Mouse (Mus musculus) ovary, postnatal 10 days (tissue): ENCODE results near the gene Slco1c1.

Experiments
- DNase-seq: peaks from one replicate; pipeline ENCODE4 v3.0.0; 2022; ENCODE audit warnings: low spot score

Slco1c1 gene

DNA sequence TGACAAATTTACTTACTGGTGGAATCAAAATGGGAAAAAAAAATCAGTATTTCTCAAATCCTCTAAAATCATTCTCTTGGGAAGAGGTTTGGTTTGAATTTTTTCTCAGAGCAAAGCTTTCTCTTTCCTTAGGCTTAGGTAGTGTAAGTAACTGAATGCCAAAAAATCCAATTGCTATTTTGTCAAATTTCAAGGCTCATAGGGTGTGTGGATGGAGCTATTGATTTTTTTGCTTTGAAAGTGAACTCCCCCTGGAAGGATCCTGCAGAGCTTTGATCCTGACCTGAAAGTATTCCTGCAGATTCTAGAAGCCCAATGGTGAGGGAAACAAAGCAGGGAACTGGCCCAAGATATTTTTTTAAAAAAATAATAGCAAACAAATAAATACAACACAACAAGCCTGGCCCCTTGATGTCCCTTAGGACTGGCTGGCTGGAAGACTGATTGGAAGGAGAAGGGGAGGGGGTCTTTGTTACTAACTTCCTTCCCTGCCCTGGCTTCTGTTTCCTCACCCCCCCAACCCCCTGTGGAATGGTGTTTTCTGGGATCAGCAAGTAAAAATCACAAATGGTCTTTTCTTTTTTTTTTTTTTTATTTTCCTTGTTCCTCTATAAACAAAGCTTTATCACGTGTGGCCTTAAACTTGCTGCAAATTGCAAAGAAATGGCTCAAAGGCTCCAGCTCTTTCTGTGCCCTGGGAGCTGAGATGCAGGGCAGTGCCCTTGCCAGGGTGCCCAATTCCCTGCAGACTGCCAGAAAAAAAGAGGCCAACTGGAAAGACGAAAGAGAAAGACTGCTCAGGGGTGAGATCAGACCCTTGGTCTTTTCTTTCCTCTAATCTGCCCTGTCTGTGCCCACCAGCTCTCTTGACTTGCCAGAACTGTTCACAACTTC is at the start of gene Slco1c1:
Slco1c1 (plus strand) TSS at position 622 of the 894 bp plus-strand sequence.
- DNase-seq, result no peak

DNA sequence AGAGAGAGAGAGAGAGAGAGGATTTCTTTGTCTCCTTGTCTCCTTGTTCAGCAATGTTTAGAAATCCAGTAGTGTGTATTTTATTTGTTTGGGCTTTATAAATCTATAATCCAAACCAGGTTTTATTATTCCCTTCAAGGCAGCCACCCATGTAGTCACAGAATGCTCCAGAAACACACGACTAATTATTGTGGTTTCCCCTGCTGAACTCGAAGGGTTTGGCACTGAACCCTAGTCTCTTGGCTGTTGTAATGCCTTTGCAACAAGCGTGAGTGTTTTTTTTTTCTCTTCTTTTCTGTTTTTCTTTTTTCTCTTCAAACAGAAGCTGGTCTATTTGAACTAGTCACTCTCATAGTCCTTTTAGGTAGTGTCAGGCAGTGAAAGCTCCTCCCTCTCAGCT is 49.5 kb upstream of the Slco1c1 start:
- DNase-seq, result no peak

DNA sequence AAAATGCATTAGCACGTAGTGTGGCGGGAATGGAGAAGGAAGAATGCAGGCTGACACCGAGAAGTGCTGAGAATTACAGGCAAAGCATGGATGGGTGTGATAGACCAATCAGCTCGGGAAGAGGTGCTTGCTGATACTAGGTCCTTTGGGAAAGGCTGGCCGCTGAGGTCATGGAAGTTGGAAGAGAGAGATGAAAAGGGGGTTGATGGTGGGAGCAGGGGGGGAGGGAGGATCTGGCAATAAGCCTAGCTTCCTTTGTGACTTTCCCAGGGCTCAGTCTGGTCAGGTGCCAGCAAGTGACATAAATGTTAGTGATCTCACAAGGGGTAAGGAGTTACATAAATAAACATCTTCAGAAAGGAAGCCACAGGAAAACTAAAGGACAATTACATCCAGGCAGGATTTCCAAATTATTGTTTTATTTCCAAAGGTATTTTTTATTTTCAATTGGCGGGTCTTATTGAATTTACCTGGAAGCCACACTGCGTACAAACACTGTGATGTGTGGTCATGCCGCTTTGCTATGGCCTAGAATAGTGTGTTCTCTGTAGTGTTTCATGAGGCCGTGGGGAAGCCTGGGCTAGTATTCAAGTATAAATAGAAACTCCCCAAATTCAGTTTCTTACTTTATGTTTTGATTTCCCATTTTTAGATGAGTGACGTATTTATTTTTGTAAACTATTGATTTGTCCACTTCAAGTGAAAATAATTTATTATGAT is 38.7 kb upstream of the Slco1c1 start:
- no peak for DNase-seq

DNA sequence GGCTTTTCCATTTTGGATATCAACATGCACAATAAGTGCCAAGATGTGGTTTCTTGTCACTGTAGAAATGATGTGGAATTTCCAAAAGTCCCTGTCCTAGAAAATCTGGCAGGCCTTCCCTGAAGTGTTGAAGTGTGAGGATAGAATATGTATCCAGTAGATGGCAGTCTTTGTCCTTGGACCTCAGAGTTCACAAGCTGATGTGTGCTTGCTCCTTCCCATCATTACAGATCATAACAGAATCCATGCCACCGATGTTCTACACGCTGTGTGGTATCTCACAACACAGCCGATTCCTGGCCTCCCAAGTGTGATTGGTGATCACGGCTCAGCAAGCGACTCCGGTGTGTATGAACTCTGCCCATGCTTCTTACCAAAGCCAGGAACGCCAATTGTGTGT is 36.9 kb upstream of the Slco1c1 start:
- DNase-seq, result no peak

DNA sequence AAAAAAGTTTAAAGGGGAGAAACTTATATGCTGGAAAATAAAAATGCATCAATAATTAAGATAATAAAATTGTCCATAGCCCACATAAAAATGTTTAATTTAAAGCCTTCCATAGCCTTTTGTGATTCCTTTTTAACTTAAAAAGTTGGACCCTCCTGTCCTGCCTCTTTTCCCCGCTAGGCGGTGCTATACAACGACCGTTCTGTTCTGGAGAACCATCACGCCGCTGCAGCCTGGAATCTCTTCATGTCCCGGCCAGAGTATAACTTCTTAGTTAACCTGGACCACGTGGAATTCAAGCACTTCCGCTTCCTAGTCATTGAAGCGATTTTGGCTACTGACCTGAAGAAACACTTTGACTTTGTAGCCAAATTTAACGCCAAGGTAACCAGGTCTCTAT is 35.5 kb upstream of the Slco1c1 start:
- no peak for DNase-seq

DNA sequence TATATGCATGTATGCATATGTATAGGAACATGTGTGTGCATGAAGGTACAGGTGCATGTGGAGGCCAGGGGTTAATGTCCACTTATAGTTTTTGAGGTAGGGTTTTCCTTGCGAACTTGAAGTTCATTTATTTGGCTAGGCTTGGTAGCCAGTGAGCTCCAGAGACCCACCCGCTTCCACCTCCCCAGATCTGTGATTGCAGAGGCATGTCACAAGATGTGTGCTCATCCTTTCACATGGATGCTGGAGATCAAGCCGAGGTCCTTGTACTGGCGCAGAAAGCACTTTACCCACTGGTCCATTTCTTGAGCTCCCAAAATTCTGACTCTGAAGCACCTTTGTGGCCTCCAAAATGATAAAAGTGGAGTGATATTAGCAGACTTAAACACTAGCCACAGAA is 29.3 kb upstream of the Slco1c1 start:
- DNase-seq, result no peak

DNA sequence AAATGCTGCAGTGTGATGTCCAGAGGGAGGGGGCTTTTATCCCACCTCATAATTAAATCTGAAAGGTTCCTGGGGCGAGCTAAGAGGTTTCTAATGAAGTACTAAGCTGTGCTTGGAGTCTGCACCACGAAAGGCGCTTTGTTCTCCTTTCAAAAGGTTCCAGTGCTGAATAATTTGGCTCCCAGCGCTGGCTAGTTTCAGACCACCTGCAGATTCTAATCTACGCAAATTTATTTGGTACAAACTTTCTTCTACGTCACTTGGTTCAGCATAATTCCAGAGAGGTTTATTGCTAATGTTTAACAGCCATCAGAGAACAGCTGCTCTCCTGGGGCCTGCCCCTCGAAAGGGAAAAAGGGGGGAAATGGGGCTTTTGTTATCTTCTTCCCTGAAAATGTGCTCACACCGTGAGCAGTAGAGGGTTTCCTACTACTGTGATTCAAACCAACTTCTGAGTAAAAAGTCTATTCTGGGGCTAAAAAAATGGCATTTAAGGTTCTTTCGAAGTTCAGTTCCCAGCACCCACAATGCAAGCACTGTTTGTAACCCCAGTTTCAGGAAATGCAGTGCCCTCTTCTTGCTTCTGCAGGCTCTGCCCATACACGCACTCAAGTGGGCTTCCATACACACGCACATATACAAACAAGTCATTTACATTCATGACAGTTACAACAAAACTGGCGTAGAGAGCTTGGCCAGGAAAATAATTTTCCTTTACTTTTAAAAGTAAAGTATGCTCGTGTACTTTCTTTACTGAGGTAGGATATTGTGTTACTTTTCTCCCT is 28.3 kb upstream of the Slco1c1 start:
- no peak for DNase-seq

DNA sequence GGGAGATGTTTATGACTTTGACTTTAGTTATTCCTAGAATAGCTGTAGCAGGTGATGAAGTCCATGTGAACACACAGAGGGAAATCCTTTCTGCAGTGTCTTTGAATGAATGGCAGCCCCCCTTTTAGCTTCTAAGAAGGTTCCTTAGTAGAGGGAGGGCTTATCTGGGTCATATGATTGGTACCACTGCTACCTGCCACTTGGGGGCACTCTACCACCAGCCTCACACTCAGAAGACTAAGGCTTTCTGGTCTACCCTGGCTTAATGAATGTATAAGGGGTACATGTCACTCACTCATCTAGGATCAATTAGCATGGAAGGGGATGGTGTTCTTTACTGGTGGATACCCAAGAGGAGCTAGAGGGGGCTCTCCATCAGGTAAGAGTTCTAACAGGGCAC is 24.7 kb upstream of the Slco1c1 start:
- no peak for DNase-seq

DNA sequence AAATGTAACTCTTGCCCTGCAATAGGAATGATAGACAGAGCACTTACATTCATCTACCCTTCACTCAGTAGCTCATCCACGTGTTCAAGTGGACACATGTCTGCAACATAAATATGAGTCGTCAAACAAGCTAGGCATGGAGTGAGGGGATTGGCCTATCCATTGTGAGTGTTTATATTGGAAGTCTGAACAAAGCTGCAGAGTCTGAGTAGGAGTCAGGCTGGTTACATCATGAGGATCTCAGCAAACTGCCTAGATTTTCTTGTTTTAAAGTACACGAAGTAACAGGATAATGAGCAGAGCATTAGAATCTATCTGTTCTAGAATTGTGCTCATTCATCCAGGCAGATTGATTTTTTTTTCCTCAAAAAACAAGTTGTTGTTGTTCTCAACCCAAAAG is 23.0 kb upstream of the Slco1c1 start:
- DNase-seq, result no peak

DNA sequence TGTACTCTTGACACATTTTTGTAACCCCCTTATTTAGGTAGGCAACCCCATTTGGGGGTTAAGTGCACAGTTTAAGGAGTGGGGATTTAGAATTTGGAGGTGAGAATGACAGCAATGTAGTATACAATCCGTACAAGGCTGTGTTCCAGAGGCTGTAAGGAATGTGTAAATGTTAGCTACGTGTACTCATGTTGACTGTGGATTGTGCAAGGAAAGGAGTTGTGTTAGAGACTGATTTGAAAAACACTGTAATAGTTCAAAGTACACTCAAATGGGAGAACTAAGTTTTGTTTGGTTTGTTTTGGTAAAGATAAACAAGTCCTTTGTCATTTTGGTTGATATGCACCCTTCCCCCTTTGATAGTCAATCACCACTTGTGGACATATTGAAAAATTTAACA is 1.6 kb upstream of the Slco1c1 start:
- DNase-seq, result no peak

DNA sequence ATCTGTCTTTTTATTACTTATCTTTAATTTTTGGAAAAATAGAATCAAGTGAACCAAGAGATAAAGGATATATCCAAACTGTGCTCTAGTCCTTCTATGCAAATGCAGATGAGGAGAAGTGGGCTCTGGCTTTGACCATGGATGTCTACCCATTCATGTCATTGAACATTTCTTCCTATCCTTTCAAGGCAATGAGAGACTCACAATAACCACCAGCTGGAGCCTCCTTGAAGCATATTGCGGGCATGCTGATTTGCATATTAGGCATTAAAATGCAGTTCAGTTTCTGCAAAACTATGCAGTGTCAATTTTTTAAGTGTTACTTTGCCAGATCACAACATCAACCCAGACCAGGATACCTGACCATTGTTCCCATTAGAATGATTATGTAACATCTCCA is 1.6 kb downstream of the Slco1c1 start:
- DNase-seq, result no peak

DNA sequence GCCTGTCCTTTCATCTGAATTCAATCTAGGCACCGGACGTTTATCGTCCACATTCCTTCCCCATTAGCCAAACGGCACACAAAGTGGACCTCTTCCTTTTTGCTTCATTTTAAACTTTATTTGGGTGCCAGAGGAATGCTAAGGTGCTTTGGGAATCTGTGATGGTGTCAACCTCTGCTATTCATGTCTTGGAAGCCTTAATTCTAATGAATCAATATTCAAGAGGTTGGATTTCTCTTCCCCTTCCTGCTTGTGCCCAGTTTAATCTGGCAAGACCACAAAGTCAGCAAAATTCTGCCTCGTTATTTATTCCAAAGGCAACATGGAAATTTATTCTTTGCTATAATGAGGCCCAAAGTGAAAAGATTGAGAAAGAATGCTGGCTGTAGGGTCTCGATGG is 6.7 kb downstream of the Slco1c1 start:
- DNase-seq, result no peak

DNA sequence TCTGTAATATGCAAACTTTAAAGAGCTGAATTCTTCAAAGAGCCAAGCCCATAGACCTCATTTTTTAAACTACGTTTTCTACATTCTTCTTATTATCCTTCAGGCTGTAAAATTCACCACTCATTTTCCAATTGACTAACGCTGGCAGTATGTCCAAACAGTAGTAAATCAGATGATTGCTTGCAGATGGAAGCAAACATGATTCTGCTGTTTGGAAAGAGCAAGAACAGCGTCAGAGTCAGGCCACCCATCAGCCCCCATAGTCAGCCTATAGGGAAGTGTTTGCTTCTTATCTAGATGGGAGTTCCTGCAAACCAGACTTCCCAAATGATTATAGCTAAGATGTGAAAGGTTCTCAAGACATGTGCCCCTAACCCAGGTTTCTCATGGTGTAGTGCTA is 13.1 kb downstream of the Slco1c1 start:
- DNase-seq, result no peak

DNA sequence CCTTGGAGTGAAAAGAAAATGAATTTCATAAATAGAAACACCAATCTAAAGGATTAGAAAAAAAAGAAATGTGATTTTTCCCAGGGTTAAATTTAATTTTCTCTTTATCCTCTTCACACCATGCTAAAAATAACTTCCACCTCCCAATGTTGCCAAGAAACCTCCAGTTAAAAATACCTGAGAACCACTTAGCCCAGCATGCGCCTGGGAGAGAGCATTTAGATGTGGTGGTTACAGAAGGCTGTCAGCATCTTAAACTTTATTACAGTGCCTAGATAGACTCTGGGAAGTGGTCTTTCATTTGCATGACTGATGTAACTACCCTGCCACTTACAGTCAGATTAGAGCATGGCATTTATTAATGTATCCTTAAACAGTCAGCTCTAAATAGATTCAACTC is 17.0 kb downstream of the Slco1c1 start:
- no peak for DNase-seq

DNA sequence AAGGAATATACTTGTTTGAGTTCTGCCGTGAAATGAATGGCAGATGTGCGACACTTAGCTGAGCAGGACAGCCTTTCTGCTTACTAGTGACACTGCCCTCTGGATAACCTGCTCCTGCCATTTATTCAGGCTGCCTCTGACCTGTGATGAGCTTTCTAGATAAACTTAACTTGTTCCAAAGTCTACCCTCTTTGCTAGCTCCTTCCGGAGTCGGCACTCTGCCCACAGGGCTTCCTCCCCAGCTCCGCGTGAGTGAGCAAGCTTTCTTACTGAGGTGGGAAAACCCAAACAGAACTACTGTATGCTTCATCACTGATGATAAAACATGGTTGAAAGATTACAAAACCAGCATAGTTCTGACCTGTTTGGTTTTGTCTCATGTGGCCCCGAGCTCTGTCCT is 19.2 kb downstream of the Slco1c1 start:
- DNase-seq, result no peak

DNA sequence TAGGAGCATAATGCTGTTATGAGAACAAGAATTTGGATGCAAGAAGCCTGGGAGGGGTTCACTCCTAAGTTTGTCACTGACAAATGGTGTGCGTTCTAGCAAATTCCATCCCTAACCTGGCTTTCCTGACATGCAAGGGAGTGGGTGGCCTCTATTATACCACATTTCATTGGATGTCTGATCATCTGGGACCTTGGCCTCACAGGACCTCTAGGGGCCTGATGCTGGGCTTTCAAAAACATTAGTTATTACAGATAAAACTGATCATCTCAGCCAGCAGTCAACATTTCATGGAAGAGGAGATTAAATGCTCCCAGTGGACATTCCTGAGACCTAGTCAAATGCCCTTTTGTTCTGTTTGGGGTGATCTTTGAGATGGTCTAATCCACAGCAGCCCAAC is 34.0 kb downstream of the Slco1c1 start:
- no peak for DNase-seq

DNA sequence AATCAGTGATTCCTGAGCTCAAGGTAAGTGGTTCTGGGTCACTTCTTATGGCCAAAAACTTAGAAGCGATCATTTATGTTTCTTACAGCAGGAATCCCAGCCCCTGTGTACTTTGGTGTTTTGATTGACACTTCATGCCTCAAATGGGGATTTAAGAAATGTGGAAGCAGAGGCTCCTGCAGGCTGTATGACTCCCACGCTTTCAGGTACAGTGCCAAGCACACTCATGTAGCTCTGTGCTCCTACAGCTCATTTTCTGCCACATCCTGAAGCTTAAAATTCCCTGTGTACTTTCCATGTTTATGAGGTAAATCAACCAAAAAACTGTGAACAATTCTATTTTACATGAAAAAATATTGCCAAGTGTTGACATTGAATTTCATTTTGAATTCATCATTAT is 43.2 kb downstream of the Slco1c1 start:
- DNase-seq, result no peak

DNA sequence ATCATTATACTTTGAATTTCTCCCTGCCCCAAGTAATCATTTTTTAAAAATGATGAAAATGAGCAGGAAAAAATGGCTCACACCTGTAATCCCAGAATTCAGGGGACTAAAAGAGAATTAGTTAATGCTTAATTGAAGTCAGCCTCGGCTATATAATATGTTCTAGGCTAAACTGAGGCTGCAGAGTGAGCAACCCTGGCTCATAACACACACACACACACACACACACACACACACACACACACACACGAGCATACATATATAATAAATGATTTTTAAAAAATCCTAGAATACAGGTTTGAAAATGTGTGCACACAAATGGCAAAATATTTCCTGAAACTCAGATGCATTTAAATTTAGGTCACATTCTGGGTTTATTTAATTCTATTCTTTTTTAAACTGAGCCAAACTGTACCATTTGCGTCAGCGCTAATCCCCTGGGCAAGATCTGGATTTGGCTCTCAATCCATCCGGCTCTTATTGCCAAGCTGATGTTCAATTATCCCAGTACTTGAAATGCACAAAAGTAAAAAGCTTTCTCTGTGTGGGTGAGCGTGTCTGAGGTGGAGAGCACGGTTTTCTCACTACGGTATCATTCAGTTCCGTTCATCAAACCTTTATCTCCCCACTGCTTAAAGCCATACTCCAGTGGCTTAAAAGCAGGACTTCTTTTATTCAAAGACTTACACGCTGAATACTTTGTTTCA is 43.8 kb downstream of the Slco1c1 start:
- DNase-seq, result no peak

DNA sequence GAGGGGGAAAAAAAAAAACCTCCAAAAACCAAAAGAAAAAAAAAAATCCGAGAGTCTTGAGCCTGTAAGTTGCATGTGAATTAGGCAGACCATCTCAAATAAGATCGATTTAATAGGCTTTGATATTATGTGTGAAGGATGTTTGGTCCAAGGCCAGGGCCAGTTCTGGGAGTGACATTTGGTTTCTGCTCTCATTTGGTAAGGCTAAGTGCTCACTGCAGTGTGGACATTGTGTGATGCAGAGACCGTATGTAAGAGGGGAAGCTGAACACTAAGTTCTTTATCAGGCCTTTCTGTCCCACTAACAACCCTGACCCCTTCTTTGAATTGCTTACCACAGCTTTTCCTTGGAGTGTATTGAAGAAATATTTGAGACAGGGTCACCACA is 44.4 kb downstream of the Slco1c1 start:
- DNase-seq, result no peak

DNA sequence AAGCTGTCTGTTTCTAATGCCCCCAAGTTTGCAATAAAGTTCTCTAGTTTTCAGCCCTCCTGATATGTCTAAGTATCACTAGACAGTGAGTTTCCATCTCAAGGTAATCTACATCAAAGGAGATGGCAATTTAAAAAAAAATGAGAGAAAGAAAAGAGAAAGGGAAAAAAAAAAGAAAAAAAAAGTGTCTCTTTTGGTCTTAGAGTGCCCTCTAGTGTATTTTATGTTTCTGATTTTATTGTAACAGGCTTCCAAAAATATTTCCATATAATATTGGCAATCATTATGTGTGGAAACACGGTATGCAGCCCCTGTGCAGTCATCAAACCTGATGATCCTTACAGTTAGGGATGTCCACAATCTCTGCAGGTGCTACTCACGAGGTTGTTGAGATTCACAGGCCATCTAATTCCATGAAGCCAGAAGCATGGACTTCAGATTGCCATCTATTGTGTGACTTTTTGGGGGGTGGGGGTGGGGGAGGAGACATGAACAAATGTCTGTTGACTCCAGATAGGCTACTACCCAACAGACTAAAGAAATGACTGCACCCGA is 52.6 kb downstream of the Slco1c1 start:
- DNase-seq, result no peak

DNA sequence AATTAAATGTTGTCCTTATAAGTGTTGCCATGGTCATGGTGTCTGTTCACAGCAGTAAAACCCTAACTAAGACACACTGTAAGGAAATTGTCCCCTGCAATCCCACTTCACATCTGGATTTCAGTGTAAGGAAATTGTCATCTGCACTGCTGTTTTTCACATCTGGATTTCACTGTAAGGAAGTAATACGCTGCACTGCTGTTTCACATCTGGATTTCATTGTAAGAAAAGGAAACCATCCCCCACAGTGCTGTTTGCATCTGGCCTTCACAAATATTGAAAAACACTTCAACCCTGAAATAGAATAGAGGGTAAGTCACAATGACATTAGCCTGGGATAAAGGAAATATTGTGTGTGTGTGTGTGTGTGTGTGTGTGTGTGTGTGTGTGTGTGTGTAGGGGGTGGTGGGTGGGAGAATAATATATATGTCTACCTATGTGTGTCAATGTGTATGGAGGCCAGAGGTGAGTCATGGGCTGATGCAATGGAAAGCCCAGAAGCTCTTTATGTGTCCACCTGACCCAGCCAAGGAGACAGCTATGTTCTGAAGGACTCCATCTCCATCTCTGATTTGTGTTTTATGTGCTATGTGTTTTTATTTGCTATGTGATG is 60.7 kb downstream of the Slco1c1 start:
- no peak for DNase-seq
